Mouse (Mus musculus): ENCODE measurements around the gene Faiml.

DNA sequence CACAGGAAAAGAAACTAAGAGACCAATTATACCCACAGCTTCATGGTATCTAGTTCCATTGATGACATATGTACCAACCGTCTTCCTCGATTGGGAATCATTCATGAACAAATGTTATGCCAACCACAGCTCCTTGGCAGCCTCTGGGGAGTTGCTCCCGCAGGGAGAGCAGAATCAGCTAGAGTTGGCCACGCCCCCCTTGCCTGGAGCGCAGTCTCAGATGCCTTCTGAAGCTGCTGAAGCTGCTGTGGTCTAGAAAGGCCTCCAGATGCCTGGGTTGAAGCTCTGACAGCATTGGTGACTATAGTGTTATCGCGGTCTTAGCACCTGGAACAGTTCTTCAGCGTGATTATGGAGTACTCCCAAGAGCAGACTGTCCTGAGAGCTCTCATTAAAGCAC is 11.3 kb upstream of the Faiml start:
- no peak for TF ChIP-seq FLI1 (IDR thresholded peaks at IDR 0.05; ENCODE audit: low read length)
- TF ChIP-seq GATA1 (IDR thresholded peaks at IDR 0.05; ENCODE audit: borderline replicate concordance, low read length): no peak
